Mouse (Mus musculus) embryonic facial prominence, embryonic 11.5 days (tissue): ENCODE measurements around the gene Acrv1. TPM values are rescaled to one million over a fixed set of nuclear protein-coding genes. Genes with fewer than 3 reads are reported as not detected.
"Not testable (repeated sequence)": the region's sequence is repeated elsewhere in the genome, so short reads cannot be mapped to it uniquely, and the experiment has no call there.

ENCODE experiments used
- ATAC-seq: fragments of 200-750 bp; cut with Nextera tagmentation; replicated peaks from 2 replicates; pipeline ENCODE4 v1.8.0; 2017; ENCODE audit warnings: low read depth; ENCODE audit not compliant: insufficient number of reproducible peaks, low FRiP score, low TSS enrichment
- DNase-seq: peaks from one replicate; pipeline ENCODE4 v3.0.0-alpha.2; 2015; ENCODE audit warnings: low spot score
- H3K27ac ChIP-seq: fragments of 300-500 bp; sonication (generic); replicated peaks from 2 replicates; pipeline ENCODE4 v1.5.1; 2014; ENCODE audit warnings: mild to moderate bottlenecking, low read depth, low read length, control low read depth
- H3K27me3 ChIP-seq: fragments of 300-500 bp; sonication (generic); 2 replicates; pipeline ENCODE4 v1.6.1; 2014; ENCODE audit warnings: mild to moderate bottlenecking, low read length, moderate library complexity, mixed read lengths; ENCODE audit not compliant: control insufficient read depth, insufficient read depth
- H3K36me3 ChIP-seq: fragments of 300-500 bp; sonication (generic); replicated peaks from 2 replicates; pipeline ENCODE4 v1.6.1; 2014; ENCODE audit warnings: low read depth, mild to moderate bottlenecking, low read length, moderate library complexity, mixed read lengths; ENCODE audit not compliant: control insufficient read depth, insufficient read depth
- H3K4me1 ChIP-seq: fragments of 300-500 bp; sonication (generic); 2 replicates; pipeline ENCODE4 v1.6.1; 2014; ENCODE audit warnings: low read length, mixed read lengths; ENCODE audit not compliant: control insufficient read depth, insufficient read depth
- H3K4me2 ChIP-seq: fragments of 300-500 bp; sonication (generic); 2 replicates; pipeline ENCODE4 v1.6.1; 2014; ENCODE audit warnings: low read depth, mild to moderate bottlenecking, control low read depth, low read length, moderate library complexity
- H3K4me3 ChIP-seq: fragments of 300-500 bp; sonication (generic); 2 replicates; pipeline ENCODE4 v1.5.1; 2014; ENCODE audit warnings: low read depth, low read length, control low read depth
- H3K9ac ChIP-seq: fragments of 300-500 bp; sonication (generic); replicated peaks from 2 replicates; pipeline ENCODE4 v1.6.1; 2014; ENCODE audit warnings: mild to moderate bottlenecking, control low read depth, low read length
- H3K9me3 ChIP-seq: fragments of 300-500 bp; sonication (generic); replicated peaks from 2 replicates; pipeline ENCODE4 v1.6.1; 2016; ENCODE audit warnings: mild to moderate bottlenecking, low read length, inconsistent platforms, mixed read lengths; ENCODE audit not compliant: control insufficient read depth
- WGBS: fragments of 180-500 bp; shearing (Covaris S2); extraction: QIAGEN DNeasy Blood & Tissue Kit; methylation state at CpG from one replicate; pipeline ENCODE4 v1.1.7; 2014; 5-methylcytosine and 5-hydroxymethylcytosine counted together
- polyA plus RNA-seq: library from polyadenylated mRNA; unstranded; fragments of >200 nt; fragmentation: Nextera tagmentation; extraction: Ambion mirVana; gene quantifications from 2 replicates; pipeline ENCODE4 v1.2.1, GENCODE M21; 2014

Acrv1 gene
- polyA plus RNA-seq = not detected in 2 replicates

DNA sequence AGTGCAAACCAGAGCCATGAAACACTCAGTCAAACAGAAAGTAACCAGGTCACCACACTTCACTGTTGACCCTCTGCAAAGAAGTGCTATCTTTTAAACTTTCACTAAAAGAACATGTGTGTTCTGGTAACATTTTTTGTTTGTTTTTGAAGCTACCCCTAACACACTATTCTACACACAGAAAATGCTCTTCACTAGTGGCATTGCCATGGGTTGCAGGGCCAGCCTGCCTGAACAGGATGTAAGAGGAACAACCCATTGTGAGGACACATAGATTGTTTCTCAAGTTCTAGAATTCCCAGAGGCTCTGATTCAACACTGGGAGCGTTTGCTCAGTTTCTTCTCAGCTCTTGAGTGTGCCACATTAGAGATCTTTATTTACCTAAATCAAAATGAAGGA, at the start of gene Acrv1:
Gene Acrv1 (plus strand): TSS at position 301 of the 400 bp plus-strand sequence.
- H3K9ac ChIP-seq = no peak within 1 kb of the TSS
- no peak for DNase-seq
- no peaks in the 10 kb centered on the region for H3K4me1 ChIP-seq
- no peak for ATAC-seq
- no peaks in the 10 kb centered on the region for H3K36me3 ChIP-seq
- no peak within 1 kb of the TSS for H3K4me2 ChIP-seq
- no peaks in the 10 kb centered on the region for H3K9me3 ChIP-seq
- no peak within 1 kb of the TSS for H3K27ac ChIP-seq
- 62% methylated on average over 1 of the region's 1 CpGs for WGBS
- H3K4me3 ChIP-seq = no peak within 1 kb of the TSS
- H3K27me3 ChIP-seq = no peaks in the 10 kb centered on the region

DNA sequence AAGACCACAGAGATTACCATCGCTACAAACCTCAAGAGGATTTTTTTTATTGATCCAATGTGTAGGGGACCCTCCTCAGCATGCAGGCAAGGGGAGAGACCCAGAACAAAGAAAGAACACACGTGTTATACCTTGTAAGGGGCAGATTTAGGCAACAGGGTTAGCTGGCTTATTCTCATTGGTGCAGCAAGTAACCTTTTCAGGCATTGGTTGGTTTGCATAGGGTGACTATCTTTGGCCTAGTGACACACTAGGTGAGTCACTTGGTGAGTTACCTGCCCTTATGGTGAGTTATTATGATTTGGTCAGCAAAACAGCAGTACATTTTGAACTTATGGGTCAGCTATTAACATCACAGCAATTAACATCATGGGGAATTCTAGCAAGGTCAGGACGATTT, 49.7 kb upstream of the Acrv1 start, which contains the start of gene A630095E13Rik:
Gene A630095E13Rik (minus strand): TSS at position 101 of the 400 bp plus-strand sequence.
- H3K4me2 ChIP-seq, H3K27ac ChIP-seq, H3K9ac ChIP-seq, H3K4me3 ChIP-seq, H3K36me3 ChIP-seq, DNase-seq, ATAC-seq, H3K9me3 ChIP-seq, H3K27me3 ChIP-seq, H3K4me1 ChIP-seq: not testable (repeated sequence)
- 68% methylated on average over 3 of the region's 3 CpGs for WGBS

DNA sequence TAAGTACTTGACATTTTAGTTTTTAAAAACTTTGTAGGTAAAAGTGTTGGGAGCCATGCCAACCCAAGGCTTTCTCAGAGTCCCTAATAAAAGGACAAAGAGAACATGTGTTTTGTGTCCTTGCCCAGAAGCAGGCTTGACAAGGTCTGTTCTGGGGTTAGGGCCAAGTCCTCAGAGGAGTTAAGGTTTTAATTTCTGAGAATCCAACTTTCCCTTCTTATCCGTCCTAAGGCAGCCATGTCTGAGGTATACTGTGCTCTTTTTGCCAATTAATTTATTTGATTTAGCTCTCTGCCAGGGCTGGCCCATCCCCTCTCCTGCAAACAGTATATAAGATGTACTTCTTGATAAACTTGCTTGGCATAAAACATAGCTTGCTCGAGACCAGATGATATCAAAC, 11.6 kb upstream of the Acrv1 start:
- Histone ChIP-seq H3K27me3 (no peaks in the 10 kb centered on the region), H3K27ac (no peak overlapping the region), H3K4me2 (no peak overlapping the region), H3K9ac (no peak overlapping the region), H3K4me1 (no peaks in the 10 kb centered on the region), H3K9me3 (no peaks in the 10 kb centered on the region), H3K36me3 (no peaks in the 10 kb centered on the region), H3K4me3 (no peak overlapping the region)
- WGBS = 76% methylated on average over 2 of the region's 2 CpGs
- DNase-seq (no peak), ATAC-seq (no peak)

DNA sequence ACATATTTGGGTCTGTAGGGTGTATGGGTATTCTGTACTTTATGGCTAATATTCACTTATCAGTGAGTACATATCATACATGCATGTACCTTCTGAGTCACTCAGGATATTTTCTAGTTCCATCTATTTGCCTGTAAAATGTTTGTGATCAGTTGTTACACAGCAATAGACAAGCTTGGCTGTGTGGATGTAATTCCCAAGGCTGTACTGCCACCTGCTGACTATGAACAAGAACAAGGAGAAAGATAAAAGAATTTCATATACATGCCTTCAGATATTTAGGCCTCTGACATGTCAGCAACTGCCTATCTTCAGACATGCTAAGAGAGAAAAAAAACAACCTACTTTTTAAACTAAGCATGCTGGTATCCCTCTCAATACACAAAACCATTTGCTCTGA, 5.7 kb upstream of the Acrv1 start:
- no peaks in the 10 kb centered on the region for H3K36me3 ChIP-seq
- H3K4me1 ChIP-seq = no peaks in the 10 kb centered on the region
- H3K4me2 ChIP-seq = no peak overlapping the region
- H3K9ac ChIP-seq = no peak overlapping the region
- no peak overlapping the region for H3K27ac ChIP-seq
- no peaks in the 10 kb centered on the region for H3K27me3 ChIP-seq
- ATAC-seq (no peak), DNase-seq (peak; percentile 2)
- no peaks in the 10 kb centered on the region for H3K9me3 ChIP-seq
- H3K4me3 ChIP-seq = no peak overlapping the region

DNA sequence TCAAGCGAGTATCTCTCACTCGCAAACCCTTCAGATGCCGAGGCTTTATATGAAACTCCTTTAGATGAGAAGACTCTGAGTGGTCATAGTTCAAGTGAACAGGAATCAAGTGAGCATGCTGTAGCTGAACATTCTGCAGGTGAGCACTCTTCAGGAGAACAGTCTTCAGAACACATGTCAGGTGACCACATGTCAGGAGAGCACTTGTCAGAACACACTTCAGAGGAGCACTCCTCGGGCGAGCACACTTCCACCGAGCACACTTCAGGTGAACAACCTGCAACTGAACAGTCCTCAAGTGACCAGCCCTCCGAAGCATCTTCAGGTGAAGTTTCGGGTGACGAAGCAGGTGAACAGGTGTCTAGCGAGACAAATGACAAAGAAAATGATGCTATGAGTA, 1.3 kb downstream of the Acrv1 start:
- Histone ChIP-seq H3K9me3 (no peaks in the 10 kb centered on the region), H3K4me3 (no peak overlapping the region), H3K27ac (no peak overlapping the region), H3K27me3 (no peaks in the 10 kb centered on the region), H3K36me3 (no peaks in the 10 kb centered on the region), H3K4me1 (no peaks in the 10 kb centered on the region), H3K4me2 (no peak overlapping the region), H3K9ac (no peak overlapping the region)
- DNase-seq (no peak), ATAC-seq (no peak)
- WGBS = 91% methylated on average over 10 of the region's 10 CpGs

DNA sequence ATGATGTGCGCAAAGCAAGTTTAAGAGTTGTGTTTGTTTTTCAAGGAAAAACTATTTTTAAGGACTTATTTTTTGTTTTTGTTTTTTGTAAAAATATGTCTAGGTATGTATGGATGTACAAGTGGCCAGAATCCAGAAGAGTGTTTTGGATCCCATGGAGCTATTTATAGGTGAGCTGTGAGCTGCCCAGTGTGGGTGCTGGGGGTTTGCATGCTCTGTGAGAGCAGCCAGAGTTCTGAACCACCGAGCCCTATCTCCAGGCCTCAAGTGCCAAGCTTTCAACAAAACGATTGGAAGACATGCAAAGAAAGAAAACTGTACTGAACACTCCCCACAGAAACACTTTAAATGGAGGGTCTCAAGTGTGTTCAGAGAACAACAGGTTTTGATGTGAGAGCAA, 12.9 kb downstream of the Acrv1 start:
- Histone ChIP-seq H3K27me3 (no peaks in the 10 kb centered on the region), H3K4me3 (no peak overlapping the region), H3K4me2 (no peak overlapping the region), H3K4me1 (no peaks in the 10 kb centered on the region), H3K9me3 (no peaks in the 10 kb centered on the region), H3K9ac (no peak overlapping the region), H3K27ac (no peak overlapping the region), H3K36me3 (no peaks in the 10 kb centered on the region)
- no peak for DNase-seq
- no peak for ATAC-seq
- 89% methylated on average over 3 of the region's 3 CpGs for WGBS

DNA sequence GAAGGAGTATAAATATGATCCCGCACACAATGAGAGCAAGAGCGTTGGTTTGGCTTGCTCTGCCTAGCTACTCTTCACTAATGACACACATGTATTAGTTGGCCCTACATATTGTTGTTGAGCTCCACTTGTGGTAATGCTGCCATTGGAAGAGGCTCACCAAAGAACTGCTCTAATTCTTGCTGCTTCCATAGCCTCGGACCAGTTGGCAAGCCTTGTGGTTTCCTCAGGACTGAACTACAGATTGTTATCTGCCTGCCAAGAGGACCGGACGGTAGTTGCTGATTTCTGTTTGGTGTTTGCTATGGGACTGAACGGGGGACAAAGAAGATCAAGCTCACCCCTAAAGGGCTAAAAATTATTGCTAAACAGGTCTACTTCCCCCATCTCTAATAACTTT, 14.3 kb downstream of the Acrv1 start:
- no peaks in the 10 kb centered on the region for H3K27me3 ChIP-seq
- H3K4me2 ChIP-seq = no peak overlapping the region
- no peaks in the 10 kb centered on the region for H3K36me3 ChIP-seq
- ATAC-seq = no peak
- no peak overlapping the region for H3K9ac ChIP-seq
- DNase-seq = no peak
- H3K4me1 ChIP-seq = no peaks in the 10 kb centered on the region
- H3K9me3 ChIP-seq = no peaks in the 10 kb centered on the region
- WGBS = 92% methylated on average over 6 of the region's 6 CpGs
- no peak overlapping the region for H3K4me3 ChIP-seq
- H3K27ac ChIP-seq = no peak overlapping the region

DNA sequence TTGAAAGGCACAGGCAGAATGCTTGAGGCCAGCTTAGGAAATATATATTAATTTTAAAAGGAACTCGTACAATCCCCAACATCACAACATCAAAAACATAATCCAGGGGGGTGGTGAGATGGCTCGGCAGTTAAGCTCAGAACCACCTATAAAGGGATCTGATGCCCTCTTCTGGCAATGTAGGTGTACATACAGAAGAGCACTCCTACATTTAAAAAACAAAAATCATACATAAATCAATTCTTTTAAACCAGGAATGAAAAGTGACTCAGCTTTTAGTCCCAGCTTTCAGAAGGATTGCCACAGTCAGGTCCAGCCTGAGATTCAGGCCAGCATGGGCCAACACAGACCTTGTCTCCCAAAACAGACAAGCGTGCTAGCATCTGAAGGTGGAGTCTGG, 23.6 kb downstream of the Acrv1 start:
- Histone ChIP-seq H3K27ac (no peak overlapping the region), H3K4me1 (no peaks in the 10 kb centered on the region), H3K4me2 (no peak overlapping the region), H3K9ac (no peak overlapping the region), H3K4me3 (no peak overlapping the region), H3K9me3 (no peaks in the 10 kb centered on the region), H3K36me3 (no peaks in the 10 kb centered on the region), H3K27me3 (no peaks in the 10 kb centered on the region)
- ATAC-seq (no peak), DNase-seq (no peak)
- 76% methylated on average over 3 of the region's 3 CpGs for WGBS
